Mouse (Mus musculus) testis, postnatal 14 days (tissue): ENCODE measurements around the gene Gm14597.
"Not testable (repeated sequence)": the region's sequence is repeated elsewhere in the genome, so short reads cannot be mapped to it uniquely, and the experiment has no call there.

Experiments
- DNase-seq: peaks from one replicate; pipeline ENCODE4 v3.0.0; 2021; ENCODE audit warnings: low spot score

Gm14597 gene

GRCm38 (mm10) chrX:53608879-53609278, at the start of gene Gm14597:
Gene Gm14597, minus strand, starts transcription at chrX:53608979.
- DNase-seq, result not testable (repeated sequence)

- DNase-seq, result not testable (repeated sequence)
Measured at GRCm38 (mm10) chrX:53652917-53653316, 44.1 kb upstream of the Gm14597 start.

GRCm38 (mm10) chrX:53645885-53646284, 37.1 kb upstream of the Gm14597 start:
- DNase-seq, result no peak

- peak; percentile 69 for DNase-seq
Measured at GRCm38 (mm10) chrX:53642980-53643961, 34.5 kb upstream of the Gm14597 start, which contains the start of gene Rtl8a. Gene Rtl8a, minus strand, starts transcription at chrX:53643682.

GRCm38 (mm10) chrX:53642604-53642979, 33.8 kb upstream of the Gm14597 start:
- not testable (repeated sequence) for DNase-seq

GRCm38 (mm10) chrX:53638107-53638506, 29.3 kb upstream of the Gm14597 start:
- not testable (repeated sequence) for DNase-seq

- DNase-seq, result not testable (repeated sequence)
Measured at GRCm38 (mm10) chrX:53611395-53611794, 2.6 kb upstream of the Gm14597 start.

GRCm38 (mm10) chrX:53610571-53610970, 1.8 kb upstream of the Gm14597 start:
- DNase-seq, result peak; percentile 8

GRCm38 (mm10) chrX:53608122-53608813, 511 bp downstream of the Gm14597 start:
- no peak for DNase-seq

- peak; percentile 8 for DNase-seq
Measured at GRCm38 (mm10) chrX:53607242-53608121, 1.3 kb downstream of the Gm14597 start, which contains the start of gene Rtl8c. Gene Rtl8c, plus strand, starts transcription at chrX:53608032.

- not testable (repeated sequence) for DNase-seq
Measured at GRCm38 (mm10) chrX:53606176-53606575, 2.6 kb downstream of the Gm14597 start.

GRCm38 (mm10) chrX:53599993-53600392, 8.8 kb downstream of the Gm14597 start:
- DNase-seq, result not testable (repeated sequence)

GRCm38 (mm10) chrX:53583404-53583803, 25.4 kb downstream of the Gm14597 start:
- DNase-seq, result not testable (repeated sequence)

GRCm38 (mm10) chrX:53581407-53581806, 27.4 kb downstream of the Gm14597 start:
- DNase-seq, result not testable (repeated sequence)

GRCm38 (mm10) chrX:53579311-53579710, 29.5 kb downstream of the Gm14597 start:
- no peak for DNase-seq
